Mouse (Mus musculus) adrenal gland, postnatal 4 days (tissue): ENCODE data around the gene Sub1. TPM values are rescaled to one million over a fixed set of nuclear protein-coding genes. Genes with fewer than 3 reads are reported as not detected.

Source experiments
- DNase-seq, 2 experiments: peaks; one replicate each; pipeline ENCODE4 v3.0.0; 2021 to 2022; ENCODE audit warnings: low spot score in 2 of 2, mixed read lengths in 2 of 2
- total RNA-seq, 2 experiments: library from RNA; stranded (reverse); gene quantifications; 2 replicates each; pipeline ENCODE4 v1.2.3; 2021

Gene Sub1
- total RNA-seq, 2 experiments from 2014 or later: 264 to 270 TPM

DNA sequence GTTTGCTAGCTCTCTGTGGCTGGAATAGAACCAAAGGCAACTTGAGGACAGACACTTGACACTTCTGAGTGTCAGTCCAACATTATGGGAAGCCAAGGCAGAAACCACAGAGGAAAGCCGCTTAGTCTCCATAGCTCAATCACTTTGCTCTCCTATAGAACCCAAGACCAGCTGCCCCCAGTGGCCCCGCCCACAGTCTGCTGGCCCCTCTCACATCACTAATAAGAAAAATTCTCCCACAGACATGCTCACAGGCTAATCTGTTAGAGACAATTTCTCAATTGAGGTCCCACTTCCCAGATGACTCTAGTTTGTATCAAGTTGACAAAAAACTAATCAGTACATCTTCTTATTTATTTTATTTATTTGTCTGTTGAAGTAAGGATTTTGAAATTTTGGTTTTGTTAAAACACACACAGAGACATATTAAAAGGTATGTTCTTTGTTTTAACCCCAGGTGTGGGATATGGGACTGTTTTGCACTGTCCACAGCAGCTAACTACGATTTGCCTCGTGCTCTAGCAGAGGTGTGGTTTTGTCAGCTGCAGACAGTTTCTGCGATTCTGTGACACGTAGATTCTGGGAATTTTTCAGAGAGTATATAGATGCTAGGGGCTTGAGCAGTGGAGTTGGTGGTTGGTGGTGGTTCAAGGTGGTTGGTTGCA is 16.9 kb upstream of the Sub1 start:
- no peak for DNase-seq

DNA sequence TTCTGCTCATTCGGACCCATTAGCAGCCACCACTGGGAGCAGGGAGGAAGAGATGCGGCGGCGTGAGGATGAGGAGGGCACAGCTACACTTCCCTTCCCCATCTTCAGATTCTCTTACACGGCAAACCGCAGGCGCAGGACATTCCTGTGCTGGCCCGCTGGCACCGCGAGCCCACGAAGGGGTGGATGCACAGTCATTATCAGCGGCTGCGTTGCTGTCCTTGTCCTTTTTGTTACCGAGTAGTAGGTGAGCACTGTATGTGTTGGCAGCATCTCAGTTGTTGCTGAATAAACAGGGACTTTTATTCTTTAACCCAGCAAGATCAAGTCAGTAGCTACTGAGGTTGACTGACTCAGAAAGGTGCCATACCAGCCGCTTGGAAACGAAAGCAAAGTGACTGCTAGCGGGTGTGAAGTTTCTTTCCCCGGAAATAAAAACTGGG is 13.8 kb upstream of the Sub1 start:
- no peak for DNase-seq

DNA sequence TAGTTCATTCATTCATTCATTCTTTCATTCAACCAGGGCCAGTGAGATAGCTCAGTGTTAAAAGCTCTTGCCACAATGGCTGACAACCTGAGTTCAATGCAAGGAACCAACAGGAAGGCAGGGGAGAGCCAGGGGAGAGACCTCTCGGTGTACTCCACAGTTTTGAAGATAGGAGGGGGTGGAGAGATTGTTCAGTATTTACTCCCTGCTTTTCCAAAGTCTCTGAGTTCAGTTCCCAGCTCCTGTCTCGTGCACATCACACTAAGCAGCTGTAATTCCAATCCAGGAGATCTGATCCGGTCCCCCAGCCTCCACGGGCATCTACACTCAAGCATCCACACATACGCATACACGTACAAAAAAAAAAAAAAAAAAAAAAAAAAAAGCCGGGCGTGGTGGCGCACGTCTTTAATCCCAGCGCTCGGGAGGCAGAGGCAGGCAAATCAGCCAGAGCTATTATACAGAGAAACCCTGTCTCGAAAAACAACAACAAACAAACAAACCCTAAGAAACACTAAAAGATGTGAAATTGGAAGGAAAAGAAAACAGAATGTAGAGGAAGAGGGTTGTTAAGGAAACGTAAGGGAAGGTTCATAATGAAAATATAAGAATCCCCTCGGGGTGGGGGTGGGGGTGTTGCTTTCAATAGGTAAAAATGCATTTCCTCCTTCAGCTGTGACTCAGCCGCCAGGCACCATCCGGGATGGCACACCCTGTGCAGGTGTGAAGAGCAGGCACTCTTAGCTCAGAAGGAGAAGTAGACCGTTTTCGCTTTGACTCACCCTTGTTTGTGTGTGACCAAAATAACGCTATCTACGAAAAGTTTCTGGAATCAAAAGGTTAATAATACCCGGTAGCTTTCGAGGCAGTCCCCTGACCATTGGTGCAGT is 13.2 kb upstream of the Sub1 start:
- no peak for DNase-seq

DNA sequence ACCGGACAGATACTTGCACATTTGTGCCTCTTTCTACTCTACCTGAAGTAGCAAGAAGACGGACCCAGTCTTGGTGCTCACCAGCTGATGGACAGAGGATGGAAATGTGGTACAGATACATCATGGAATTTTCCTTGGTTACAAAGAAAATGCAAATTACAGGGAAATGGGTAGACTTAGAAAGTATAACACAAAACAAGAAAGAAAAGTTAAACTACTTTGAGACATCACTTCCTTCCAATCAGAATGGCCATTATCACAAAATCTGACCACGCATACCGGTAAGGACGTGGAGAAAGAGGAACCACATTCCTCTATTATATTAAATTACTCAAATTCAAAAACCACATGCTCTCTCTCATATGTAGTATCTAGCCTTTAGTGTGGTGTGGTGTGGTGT is 12.1 kb upstream of the Sub1 start:
- no peak for DNase-seq

DNA sequence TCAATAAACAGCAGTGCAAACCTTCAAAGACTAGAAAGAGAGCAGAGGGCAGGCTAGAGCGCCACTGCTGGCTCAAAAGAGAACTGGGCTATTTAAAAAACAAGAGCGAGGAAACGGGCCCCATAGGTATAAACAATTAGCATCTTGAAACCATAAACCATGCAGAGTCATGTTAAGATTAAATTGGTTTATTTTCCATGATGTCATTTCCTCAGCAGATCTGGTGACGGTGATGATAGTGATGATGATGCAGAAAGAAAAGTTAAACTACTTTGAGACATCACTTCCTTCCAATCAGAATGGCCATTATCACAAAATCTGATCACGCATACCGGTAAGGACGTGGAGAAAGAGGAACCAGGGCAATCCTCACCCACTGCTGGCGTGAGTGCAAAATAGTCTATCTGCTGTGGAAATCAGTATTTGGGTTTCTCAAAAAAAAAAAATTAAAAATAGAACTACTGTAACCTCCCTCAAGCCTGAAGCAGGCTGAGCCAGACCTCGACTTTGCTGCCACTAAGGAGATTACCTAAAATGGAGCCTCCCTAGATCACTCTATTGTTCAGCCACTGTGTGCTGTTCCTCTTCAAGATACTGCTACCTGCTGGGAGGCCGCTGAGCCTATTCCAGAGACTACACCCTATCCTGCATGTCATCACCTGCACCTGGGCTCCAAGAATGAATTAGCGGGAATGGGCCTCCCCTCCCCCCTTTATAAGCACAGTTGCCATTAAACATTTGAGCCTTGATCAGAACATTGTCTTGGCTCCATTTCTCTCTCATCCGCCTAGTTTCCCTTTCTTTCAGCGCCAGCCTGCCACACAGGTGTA is 11.4 kb upstream of the Sub1 start:
- DNase-seq: no peak

DNA sequence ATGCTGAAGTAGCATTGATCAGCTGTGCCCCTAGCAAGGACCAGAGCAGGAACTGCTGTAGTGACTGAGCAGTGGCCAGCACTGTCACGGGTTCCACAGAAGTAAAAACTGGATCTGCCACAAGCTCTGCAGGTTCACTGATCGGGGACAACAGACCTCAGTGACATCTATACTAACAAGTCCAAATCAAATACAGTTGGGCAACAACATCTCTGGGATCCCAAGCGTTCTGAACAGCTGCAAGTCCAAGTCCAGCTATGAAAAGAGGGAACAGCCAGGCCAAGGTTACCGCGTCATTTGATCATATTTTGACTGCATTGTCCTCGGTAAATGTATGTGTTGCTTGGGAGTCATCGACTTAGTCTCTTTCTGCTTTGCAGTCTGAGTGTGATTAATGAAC is 10.6 kb upstream of the Sub1 start:
- no peak for DNase-seq

DNA sequence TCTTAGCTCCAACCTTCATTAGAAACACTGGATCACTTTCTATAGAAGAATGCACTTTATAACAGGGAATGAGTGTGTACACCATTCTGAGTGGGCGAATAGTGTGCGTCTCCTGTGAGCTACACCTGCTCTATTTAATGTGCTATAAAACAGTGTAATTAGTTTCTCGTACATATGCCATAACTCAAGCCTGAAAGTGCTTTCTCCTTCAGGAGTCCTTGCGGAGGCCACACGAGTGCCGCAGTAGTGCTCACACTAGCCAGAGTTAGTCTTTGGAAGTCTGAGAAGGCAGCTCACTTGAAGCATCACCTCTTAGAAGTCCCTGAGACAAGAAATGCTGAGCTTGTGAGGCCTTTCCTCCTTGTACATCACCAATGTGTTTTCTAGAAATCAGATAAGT is 9.4 kb upstream of the Sub1 start:
- DNase-seq: no peak

DNA sequence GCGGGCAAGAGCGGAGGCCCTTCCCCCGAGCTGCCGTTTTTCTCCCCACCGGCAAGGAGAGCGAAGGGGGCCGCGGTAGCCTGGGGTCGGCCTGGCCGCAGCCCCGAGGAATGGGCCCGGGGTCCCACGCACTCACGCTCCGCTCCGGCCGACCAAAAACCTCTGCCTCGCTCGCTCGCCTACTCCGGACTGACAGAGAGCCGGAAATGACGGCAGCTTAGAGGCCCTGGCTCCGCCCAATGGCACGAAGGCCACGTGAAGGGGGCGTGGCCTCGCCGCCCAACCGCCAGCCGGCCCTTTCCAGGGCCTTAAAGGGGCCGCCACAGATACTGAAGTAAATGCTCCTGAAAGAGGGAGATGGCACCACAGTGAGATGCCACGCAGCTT is 975 bp downstream of the Sub1 start:
- DNase-seq: peak; percentile 83 to 84

DNA sequence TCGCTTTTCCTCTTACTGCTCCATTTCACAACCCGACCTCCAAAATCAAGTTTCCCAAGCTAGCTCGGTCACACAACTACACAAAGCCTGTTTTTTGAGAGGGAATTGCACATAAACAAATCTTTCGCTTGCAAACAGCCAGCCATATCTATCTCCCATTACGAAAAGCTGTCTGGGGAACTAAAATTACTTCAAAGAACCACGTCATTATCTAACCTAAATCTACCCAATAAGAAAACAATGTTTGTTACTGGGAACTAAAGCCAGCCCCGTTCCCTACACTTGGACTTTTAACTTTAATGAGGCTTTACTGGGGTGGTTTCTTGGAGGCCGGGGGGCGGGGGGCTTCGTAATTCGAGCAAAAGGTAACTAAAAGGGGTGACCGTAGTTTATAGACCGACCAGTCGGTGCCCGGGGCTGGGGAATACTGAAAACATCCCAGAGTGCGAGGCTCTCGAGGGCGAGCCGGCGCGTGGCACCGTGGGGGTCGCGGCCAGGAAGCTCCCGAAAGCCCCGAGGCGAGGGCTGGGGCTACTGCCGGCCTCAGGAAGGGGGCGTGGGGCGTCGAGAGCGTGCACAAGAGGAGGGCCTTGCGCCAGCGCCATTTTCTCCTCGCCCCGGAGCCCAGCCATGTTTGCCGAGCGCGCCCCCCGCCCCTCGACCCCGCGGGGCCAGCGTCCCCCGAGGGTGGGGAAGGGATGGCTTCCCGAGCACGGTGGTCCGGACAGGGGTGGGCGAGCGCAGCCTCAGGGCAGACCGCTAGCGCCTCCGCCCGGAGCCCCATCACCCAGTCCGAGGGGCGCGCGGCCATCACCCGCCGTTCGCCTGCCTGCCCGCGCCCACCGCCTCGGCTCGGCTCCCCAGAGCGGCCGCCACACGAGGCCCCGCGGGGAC is 1.6 kb downstream of the Sub1 start:
- peak; percentile 39 to 46 for DNase-seq

DNA sequence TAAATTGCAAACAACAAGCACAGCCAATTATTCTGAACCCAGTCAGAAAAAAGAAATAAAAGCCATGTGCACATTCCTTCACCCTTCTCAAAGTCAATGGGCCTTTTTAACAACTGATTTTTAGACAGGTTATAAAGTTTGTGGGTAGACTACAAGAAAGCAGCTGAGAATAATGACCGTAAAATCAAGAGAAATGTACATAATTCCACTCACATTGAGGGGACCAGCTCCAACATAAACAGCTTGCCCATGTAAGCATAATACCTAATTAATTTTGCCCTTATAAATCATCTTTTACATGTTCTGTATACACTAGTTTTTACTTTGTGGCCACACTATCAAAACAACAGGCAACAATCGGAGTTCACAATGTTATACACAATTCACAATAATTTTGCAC is 2.8 kb downstream of the Sub1 start:
- DNase-seq: no peak

DNA sequence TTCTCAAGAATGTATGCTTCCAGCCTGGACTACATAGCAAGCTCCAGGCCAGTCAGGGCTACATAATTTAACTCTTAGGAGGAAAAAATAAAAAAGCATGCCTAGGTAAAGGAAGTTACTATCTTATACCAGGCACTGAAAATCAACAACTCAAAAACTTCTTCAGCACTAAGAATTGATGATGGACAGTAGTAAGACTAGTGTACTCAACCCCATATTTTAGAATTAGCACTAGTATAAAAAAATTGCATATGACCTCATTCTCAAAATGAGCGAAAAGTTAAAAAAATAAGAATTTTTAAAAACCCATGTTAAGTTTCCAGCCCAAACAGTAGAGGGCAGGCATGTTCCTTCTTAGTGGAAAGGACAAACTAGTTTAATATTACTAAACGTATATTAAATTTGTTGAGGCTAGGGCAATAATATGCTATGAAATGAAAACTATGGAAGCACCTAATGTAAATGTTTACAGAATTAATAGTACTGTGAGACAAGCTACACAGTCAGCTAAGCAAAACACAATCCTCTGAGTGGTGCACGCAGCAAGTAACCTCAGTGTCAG is 5.2 kb downstream of the Sub1 start:
- DNase-seq: no peak

DNA sequence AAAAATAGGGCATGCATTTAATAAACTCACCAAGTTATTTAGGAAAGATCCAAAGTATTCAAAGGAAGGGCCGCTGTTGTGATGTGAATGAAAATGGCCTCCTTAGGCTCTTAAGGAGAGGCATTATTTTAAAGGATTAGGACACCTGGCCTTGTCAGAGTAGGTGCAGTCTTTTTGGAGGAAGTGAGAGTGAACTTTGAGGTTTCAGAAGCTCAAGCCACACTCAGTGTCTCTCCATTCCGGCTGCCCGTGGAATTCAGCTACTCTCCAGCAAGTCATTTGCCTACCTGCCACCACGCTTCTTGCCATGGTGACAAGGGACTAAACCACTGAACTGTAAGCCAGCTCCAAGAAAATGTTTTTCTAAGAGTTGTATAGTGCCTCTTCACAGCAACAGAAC is 8.2 kb downstream of the Sub1 start:
- no peak for DNase-seq

DNA sequence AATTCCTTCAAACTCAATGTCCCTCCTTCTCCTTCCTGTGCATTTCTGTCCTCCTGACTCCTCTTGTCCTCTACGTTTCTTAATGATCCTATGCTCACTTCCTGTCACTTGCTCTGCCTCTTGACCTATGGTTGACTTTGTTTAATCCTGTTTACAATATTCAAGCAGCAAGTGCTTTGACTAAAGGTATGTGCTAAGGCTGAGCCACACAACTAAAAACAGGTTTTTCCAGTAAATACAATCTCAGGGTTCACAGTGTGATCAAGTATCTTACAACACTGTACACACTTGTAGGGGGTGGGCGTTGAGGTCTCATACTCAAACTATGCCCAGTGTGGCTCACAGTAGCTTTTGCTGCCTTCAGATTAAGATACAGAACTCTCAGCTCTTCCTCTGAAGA is 8.9 kb downstream of the Sub1 start:
- DNase-seq: no peak

DNA sequence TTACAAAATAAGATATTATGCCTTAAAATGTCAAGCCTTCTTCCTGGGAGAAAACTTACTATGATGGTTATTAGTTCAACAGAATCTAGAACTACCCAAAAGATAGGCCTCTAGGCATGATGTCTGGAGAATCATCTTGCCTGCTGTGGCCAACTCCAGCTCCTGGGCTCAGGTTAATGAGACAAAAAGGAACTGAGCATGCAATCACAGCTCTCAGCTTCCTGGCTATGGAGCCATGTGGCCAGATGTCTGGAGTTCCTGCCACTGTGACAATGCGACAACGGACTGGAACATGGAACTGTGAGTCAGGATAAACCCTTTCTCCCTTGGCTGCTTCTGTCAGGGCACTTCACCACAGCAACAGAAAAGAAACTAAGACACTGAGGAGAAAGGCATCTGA is 14.8 kb downstream of the Sub1 start:
- DNase-seq: no peak

DNA sequence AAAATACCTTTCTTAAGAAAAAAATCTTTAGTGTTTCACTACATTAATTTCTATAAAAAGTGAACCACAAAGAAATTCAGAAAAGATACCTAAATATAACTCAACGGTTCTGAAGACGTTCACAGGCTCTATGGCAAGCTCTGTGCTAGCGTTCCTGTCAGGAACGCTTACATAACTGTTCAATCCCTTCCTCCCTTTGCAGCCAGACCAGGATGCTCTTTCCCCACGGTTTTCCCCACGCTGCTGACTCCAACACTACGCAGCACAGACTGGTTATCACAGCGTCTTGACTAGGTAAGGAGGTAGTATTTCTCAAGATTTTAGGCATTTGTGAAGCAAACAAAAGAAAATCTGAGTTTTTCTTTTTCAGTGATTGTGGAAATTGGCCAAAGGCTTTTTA is 15.3 kb downstream of the Sub1 start:
- DNase-seq: no peak

DNA sequence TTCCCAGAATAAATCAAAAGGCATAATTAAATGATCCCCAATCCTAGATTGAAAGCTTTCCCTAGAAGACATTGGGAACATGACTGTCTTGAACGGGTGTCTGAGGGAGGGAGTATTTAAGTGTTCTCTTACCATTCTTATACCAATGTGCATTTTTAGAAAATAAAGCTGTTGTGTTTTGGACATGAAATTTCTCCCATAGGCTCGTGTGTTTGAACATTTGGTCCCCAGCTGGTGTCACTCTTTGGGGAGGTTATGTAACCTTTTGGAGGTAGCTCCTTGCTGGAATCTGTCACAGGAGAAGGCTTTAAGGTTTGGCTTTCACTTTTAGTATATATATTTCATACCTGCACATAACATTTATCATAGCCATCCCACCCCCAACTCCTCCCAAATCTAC is 18.6 kb downstream of the Sub1 start:
- DNase-seq: no peak

DNA sequence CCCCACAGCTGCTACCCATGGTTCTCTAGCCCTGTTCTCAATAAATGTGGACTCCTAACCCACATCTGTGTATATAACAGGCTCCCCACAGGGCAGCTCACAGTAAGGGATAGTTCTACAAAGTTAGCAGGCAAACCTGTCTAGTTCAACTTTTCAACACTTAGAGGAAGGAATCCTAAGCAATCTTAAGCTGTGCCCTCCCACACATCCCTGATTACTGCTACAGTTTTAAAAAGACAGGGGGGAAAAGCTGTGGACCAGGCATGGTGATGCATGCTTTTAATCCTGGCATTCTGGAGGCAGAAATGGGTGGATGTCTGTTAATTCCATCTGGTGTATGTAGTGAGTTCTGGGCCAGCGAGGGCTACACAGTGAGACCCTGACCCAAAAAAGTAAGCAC is 19.7 kb downstream of the Sub1 start:
- no peak for DNase-seq

DNA sequence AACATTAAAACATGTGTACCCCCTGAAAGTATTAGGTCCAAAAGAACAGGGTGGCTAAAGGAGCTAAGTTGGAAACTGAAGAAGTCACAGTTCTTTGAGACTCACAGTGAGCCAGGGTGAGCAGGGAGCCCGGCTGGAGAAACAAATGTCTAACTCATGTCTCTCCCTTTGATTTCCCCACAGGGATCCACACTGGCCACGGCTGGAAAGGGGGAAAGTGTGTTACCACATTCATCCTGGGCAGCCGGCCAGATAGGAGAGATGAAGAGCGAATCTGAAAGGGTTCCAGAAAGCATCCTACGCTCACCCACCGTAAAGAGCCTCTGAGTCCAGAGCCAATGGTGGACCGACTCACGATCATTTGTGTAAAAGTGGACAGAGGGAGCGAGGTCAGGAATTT is 20.9 kb downstream of the Sub1 start:
- no peak for DNase-seq

DNA sequence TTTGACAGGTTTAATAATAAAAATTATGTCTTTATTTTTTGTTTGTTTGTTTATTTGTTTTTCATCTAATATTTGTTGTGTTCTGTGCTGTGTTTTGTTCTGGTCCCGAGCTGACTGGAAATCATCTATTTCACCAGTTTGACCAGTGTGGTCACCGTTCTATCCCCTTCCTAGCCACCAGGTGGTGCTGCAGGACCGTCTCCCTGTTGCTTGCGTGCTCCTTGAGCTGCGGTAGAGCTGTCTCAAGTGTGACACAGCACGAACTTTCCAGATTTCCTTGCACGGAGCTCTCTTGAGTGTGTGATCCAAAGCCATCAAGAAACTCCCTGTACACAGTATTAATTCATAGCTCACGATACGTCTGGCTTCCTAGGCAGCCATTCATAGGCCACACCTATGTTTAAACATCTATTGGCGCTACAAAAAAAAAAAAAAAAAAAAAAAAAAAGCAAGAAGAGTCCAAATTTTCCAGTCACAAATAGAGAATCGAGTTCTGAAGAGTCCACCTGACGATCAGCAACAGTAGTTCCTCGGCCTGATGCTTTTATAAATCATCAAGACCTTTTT is 24.8 kb downstream of the Sub1 start:
- DNase-seq: peak; percentile 55 to 61

DNA sequence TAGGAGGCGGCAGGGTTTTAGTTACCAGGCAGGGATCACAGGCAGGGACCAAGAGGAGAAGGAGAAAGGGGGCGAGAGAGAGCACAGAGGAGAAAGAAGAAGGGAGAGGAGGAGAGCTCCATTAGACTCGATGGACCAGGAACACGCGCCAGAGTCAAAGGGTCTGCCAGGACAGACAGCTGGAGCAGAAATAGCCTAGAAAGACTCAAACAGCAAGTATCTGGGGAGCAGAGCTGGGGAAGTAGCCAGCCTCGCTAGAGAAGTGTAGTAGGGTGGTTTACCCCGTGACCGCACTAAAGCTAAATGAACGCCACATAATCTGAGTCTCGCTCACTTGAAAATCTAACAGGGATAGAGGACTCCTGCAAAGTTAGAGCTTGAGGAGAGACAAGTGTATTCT is 26.2 kb downstream of the Sub1 start:
- DNase-seq: no peak
